Mouse (Mus musculus) megakaryocyte, adult 5-6 weeks (primary cell): ENCODE results near the gene Pbx1. TPM values are rescaled to one million over a fixed set of nuclear protein-coding genes. Genes with fewer than 3 reads are reported as not detected.

Source experiments
- ATAC-seq: 2 replicates; pipeline ENCODE4 v1.8.0; 2016; ENCODE audit warnings: mild to moderate bottlenecking, inconsistent platforms; ENCODE audit not compliant: poor library complexity, severe bottlenecking
- total RNA-seq, 2 experiments: library from RNA; stranded (forward) in 1 of 2; stranded (reverse) in 1 of 2; fragments of 153-499, 151-499 nt in 1 of 2; fragments of 221-1000, 200-1000 nt in 1 of 2; gene quantifications; 2 replicates each; pipeline versions ENCODE4 v1.2.3 to v1.2.4; 2015 to 2017

The Pbx1 gene
- total RNA-seq, 2 experiments from 2014 or later, result 11.2 to 11.6 TPM

GRCm38 (mm10) chr1:168124643-168125490 is 307.2 kb downstream of the Pbx1 start:
- ATAC-seq, result no peak

GRCm38 (mm10) chr1:168118077-168118476 is 314.0 kb downstream of the Pbx1 start:
- no peak for ATAC-seq

GRCm38 (mm10) chr1:168117367-168117766 is 314.7 kb downstream of the Pbx1 start:
- no peak for ATAC-seq

GRCm38 (mm10) chr1:168109797-168110196 is 322.3 kb downstream of the Pbx1 start:
- ATAC-seq, result no peak

- ATAC-seq, result no peak
Observed at GRCm38 (mm10) chr1:168103821-168104220, 328.2 kb downstream of the Pbx1 start.

- no peak for ATAC-seq
Observed at GRCm38 (mm10) chr1:168101514-168101913, 330.6 kb downstream of the Pbx1 start.

GRCm38 (mm10) chr1:168098806-168099205 is 333.3 kb downstream of the Pbx1 start:
- no peak for ATAC-seq

- ATAC-seq, result no peak
Observed at GRCm38 (mm10) chr1:168094671-168095070, 337.4 kb downstream of the Pbx1 start.

GRCm38 (mm10) chr1:168093044-168093443 is 339.0 kb downstream of the Pbx1 start:
- no peak for ATAC-seq

GRCm38 (mm10) chr1:168091627-168092026 is 340.4 kb downstream of the Pbx1 start:
- ATAC-seq, result no peak

GRCm38 (mm10) chr1:168088680-168089079 is 343.4 kb downstream of the Pbx1 start:
- no peak for ATAC-seq

- ATAC-seq, result no peak
Observed at GRCm38 (mm10) chr1:168079394-168079767, 352.7 kb downstream of the Pbx1 start.

- no peak for ATAC-seq
Observed at GRCm38 (mm10) chr1:168078746-168079393, 353.2 kb downstream of the Pbx1 start.

- no peak for ATAC-seq
Observed at GRCm38 (mm10) chr1:168071974-168072373, 360.1 kb downstream of the Pbx1 start.

GRCm38 (mm10) chr1:168070273-168070910 is 361.7 kb downstream of the Pbx1 start:
- no peak for ATAC-seq

GRCm38 (mm10) chr1:168069740-168070139 is 362.3 kb downstream of the Pbx1 start:
- ATAC-seq, result no peak
